Mouse (Mus musculus): Measurements from ENCODE around the gene Prep. TPM values are rescaled to one million over a fixed set of nuclear protein-coding genes. Genes with fewer than 3 reads are reported as not detected.
"Not testable (repeated sequence)": the region's sequence is repeated elsewhere in the genome, so short reads cannot be mapped to it uniquely, and the experiment has no call there.

Prep gene
- polyA plus RNA-seq, 1 experiment, result 5.2 TPM

GRCm38 (mm10) chr10:45165851-45166250 lies 98.8 kb downstream of the Prep start:
- WGBS, result 90% methylated on average over 8 of the region's 8 CpGs
- TF ChIP-seq POLR2A (IDR thresholded peaks at IDR 0.05; ENCODE audit: low read depth, low read length) (no peak), CTCF (IDR thresholded peaks at IDR 0.05; ENCODE audit: extremely low read depth, insufficient read depth, insufficient read length, insufficient replicate concordance) (no peak)
- no peak for DNase-seq (ENCODE audit: low read depth in 1 of 2, low spot score in 2 of 2)
- Histone ChIP-seq H3K4me1 (ENCODE audit: control insufficient read depth, insufficient read depth, insufficient read length) (no peaks in the 10 kb centered on the region), H3K27ac (ENCODE audit: insufficient read depth, low read length) (no peak overlapping the region), H3K36me3 (ENCODE audit: control insufficient read depth, insufficient read depth, low read length) (no peaks in the 10 kb centered on the region; the same call in 1 of the 2 replicates), H3K27me3 (ENCODE audit: control insufficient read depth, insufficient read depth, low read length) (no peaks in the 10 kb centered on the region), H3K4me3 (ENCODE audit: extremely low read depth, insufficient read depth, insufficient read length) (no peak overlapping the region)

GRCm38 (mm10) chr10:45173927-45174326 lies 106.9 kb downstream of the Prep start:
- Histone ChIP-seq H3K36me3 (ENCODE audit: control insufficient read depth, insufficient read depth, low read length) (no peaks in the 10 kb centered on the region), H3K27me3 (ENCODE audit: control insufficient read depth, insufficient read depth, low read length) (no peaks in the 10 kb centered on the region), H3K4me1 (ENCODE audit: control insufficient read depth, insufficient read depth, insufficient read length) (no peaks in the 10 kb centered on the region), H3K4me3 (ENCODE audit: extremely low read depth, insufficient read depth, insufficient read length) (no peak overlapping the region), H3K27ac (ENCODE audit: insufficient read depth, low read length) (no peak overlapping the region)
- no peak for DNase-seq (ENCODE audit: low read depth in 1 of 2, low spot score in 2 of 2)
- 83% methylated on average over 8 of the region's 8 CpGs for WGBS
- TF ChIP-seq CTCF (IDR thresholded peaks at IDR 0.05; ENCODE audit: extremely low read depth, insufficient read depth, insufficient read length, insufficient replicate concordance) (no peak), POLR2A (IDR thresholded peaks at IDR 0.05; ENCODE audit: low read depth, low read length) (no peak)

GRCm38 (mm10) chr10:45174345-45174744 lies 107.3 kb downstream of the Prep start:
- Histone ChIP-seq H3K36me3 (ENCODE audit: control insufficient read depth, insufficient read depth, low read length) (no peaks in the 10 kb centered on the region), H3K27ac (ENCODE audit: insufficient read depth, low read length) (no peak overlapping the region), H3K27me3 (ENCODE audit: control insufficient read depth, insufficient read depth, low read length) (no peaks in the 10 kb centered on the region), H3K4me1 (ENCODE audit: control insufficient read depth, insufficient read depth, insufficient read length) (no peaks in the 10 kb centered on the region), H3K4me3 (ENCODE audit: extremely low read depth, insufficient read depth, insufficient read length) (no peak overlapping the region)
- no peak for DNase-seq (ENCODE audit: low read depth in 1 of 2, low spot score in 2 of 2)
- TF ChIP-seq POLR2A (IDR thresholded peaks at IDR 0.05; ENCODE audit: low read depth, low read length) (no peak), CTCF (IDR thresholded peaks at IDR 0.05; ENCODE audit: extremely low read depth, insufficient read depth, insufficient read length, insufficient replicate concordance) (no peak)
- 86% methylated on average over 3 of the region's 3 CpGs for WGBS

GRCm38 (mm10) chr10:45177798-45178197 lies 110.8 kb downstream of the Prep start, which contains the start of gene Popdc3:
Gene Popdc3 (plus strand): TSS chr10:45178098.
- not testable (repeated sequence) for H3K36me3 ChIP-seq (ENCODE audit: control insufficient read depth, insufficient read depth, low read length); H3K27ac ChIP-seq (ENCODE audit: insufficient read depth, low read length); DNase-seq (ENCODE audit: low read depth in 1 of 2, low spot score in 2 of 2); H3K4me3 ChIP-seq (ENCODE audit: extremely low read depth, insufficient read depth, insufficient read length); H3K4me1 ChIP-seq (ENCODE audit: control insufficient read depth, insufficient read depth, insufficient read length); H3K27me3 ChIP-seq (ENCODE audit: control insufficient read depth, insufficient read depth, low read length)
- 86% methylated on average over 2 of the region's 5 CpGs for WGBS

- WGBS, result 95% methylated on average over 4 of the region's 4 CpGs
- Histone ChIP-seq H3K4me3 (ENCODE audit: extremely low read depth, insufficient read depth, insufficient read length) (no peak overlapping the region), H3K4me1 (ENCODE audit: control insufficient read depth, insufficient read depth, insufficient read length) (no peaks in the 10 kb centered on the region), H3K27ac (ENCODE audit: insufficient read depth, low read length) (no peak overlapping the region), H3K36me3 (ENCODE audit: control insufficient read depth, insufficient read depth, low read length) (no peaks in the 10 kb centered on the region), H3K27me3 (ENCODE audit: control insufficient read depth, insufficient read depth, low read length) (no peaks in the 10 kb centered on the region)
- no peak for TF ChIP-seq POLR2A (IDR thresholded peaks at IDR 0.05; ENCODE audit: low read depth, low read length)
- TF ChIP-seq CTCF (IDR thresholded peaks at IDR 0.05; ENCODE audit: extremely low read depth, insufficient read depth, insufficient read length, insufficient replicate concordance), result no peak
- DNase-seq (ENCODE audit: low read depth in 1 of 2, low spot score in 2 of 2), result no peak
Observed at GRCm38 (mm10) chr10:45180677-45181326, 113.8 kb downstream of the Prep start.

GRCm38 (mm10) chr10:45181344-45181743 lies 114.3 kb downstream of the Prep start:
- Histone ChIP-seq H3K27ac (ENCODE audit: insufficient read depth, low read length) (no peak overlapping the region), H3K4me1 (ENCODE audit: control insufficient read depth, insufficient read depth, insufficient read length) (no peaks in the 10 kb centered on the region), H3K36me3 (ENCODE audit: control insufficient read depth, insufficient read depth, low read length) (no peaks in the 10 kb centered on the region), H3K27me3 (ENCODE audit: control insufficient read depth, insufficient read depth, low read length) (no peaks in the 10 kb centered on the region), H3K4me3 (ENCODE audit: extremely low read depth, insufficient read depth, insufficient read length) (no peak overlapping the region)
- WGBS, result 93% methylated on average over 3 of the region's 3 CpGs
- TF ChIP-seq POLR2A (IDR thresholded peaks at IDR 0.05; ENCODE audit: low read depth, low read length), result no peak
- TF ChIP-seq CTCF (IDR thresholded peaks at IDR 0.05; ENCODE audit: extremely low read depth, insufficient read depth, insufficient read length, insufficient replicate concordance), result no peak
- DNase-seq (ENCODE audit: low read depth in 1 of 2, low spot score in 2 of 2), result no peak

- 90% methylated on average over 2 of the region's 2 CpGs for WGBS
- no peak for TF ChIP-seq CTCF (IDR thresholded peaks at IDR 0.05; ENCODE audit: extremely low read depth, insufficient read depth, insufficient read length, insufficient replicate concordance)
- no peak for TF ChIP-seq POLR2A (IDR thresholded peaks at IDR 0.05; ENCODE audit: low read depth, low read length)
Observed at GRCm38 (mm10) chr10:45185457-45185856, 118.5 kb downstream of the Prep start.

More at GRCm38 (mm10) chr10:45185457-45185856, 118.5 kb downstream of the Prep start:
- Histone ChIP-seq H3K27me3 (ENCODE audit: control insufficient read depth, insufficient read depth, low read length) (no peaks in the 10 kb centered on the region), H3K27ac (ENCODE audit: insufficient read depth, low read length) (no peak overlapping the region), H3K4me1 (ENCODE audit: control insufficient read depth, insufficient read depth, insufficient read length) (no peaks in the 10 kb centered on the region), H3K36me3 (ENCODE audit: control insufficient read depth, insufficient read depth, low read length) (no peaks in the 10 kb centered on the region), H3K4me3 (ENCODE audit: extremely low read depth, insufficient read depth, insufficient read length) (no peak overlapping the region)
- DNase-seq (ENCODE audit: low read depth in 1 of 2, low spot score in 2 of 2), result no peak

Data from spleen, adult 2 months (tissue).